Mouse (Mus musculus) lung, postnatal 0 days (tissue): ENCODE data around the gene H2afx. TPM values are rescaled to one million over a fixed set of nuclear protein-coding genes. Genes with fewer than 3 reads are reported as not detected.
"Not testable (repeated sequence)": the region's sequence is repeated elsewhere in the genome, so short reads cannot be mapped to it uniquely, and the experiment has no call there.

Experiments
- ATAC-seq: fragments of 200-750 bp; cut with Nextera tagmentation; 2 replicates; pipeline ENCODE4 v1.8.0; 2017; ENCODE audit warnings: moderate library complexity
- DNase-seq: peaks from one replicate; pipeline ENCODE4 v3.0.0-alpha.2; 2016; ENCODE audit warnings: low spot score
- H3K27ac ChIP-seq: fragments of 300-500 bp; sonication (generic); 2 replicates; pipeline ENCODE4 v1.5.1; 2014; ENCODE audit warnings: antibody characterized with exemption, mild to moderate bottlenecking, low read length, mixed read lengths
- H3K27me3 ChIP-seq: fragments of 300-500 bp; sonication (generic); replicated peaks from 2 replicates; pipeline ENCODE4 v1.6.1; 2014; ENCODE audit warnings: low read length, mixed read lengths; ENCODE audit not compliant: insufficient read depth
- H3K36me3 ChIP-seq: fragments of 300-500 bp; sonication (generic); 2 replicates; pipeline ENCODE4 v1.6.1; 2014; ENCODE audit warnings: low read length, mixed read lengths; ENCODE audit not compliant: insufficient read depth
- H3K4me1 ChIP-seq: fragments of 300-500 bp; sonication (generic); 2 replicates; pipeline ENCODE4 v1.6.1; 2014; ENCODE audit warnings: antibody characterized with exemption, low read depth, low read length, mixed read lengths; ENCODE audit not compliant: insufficient read depth
- H3K4me2 ChIP-seq: fragments of 300-500 bp; sonication (generic); replicated peaks from 2 replicates; pipeline ENCODE4 v1.6.1; 2014; ENCODE audit warnings: low read depth, mild to moderate bottlenecking, low read length, moderate library complexity, mixed read lengths
- H3K4me3 ChIP-seq: fragments of 300-500 bp; sonication (generic); 2 replicates; pipeline ENCODE4 v1.5.1; 2014; ENCODE audit warnings: low read depth, low read length
- H3K9ac ChIP-seq: fragments of 300-500 bp; sonication (generic); replicated peaks from 2 replicates; pipeline ENCODE4 v1.6.1; 2014; ENCODE audit warnings: low read depth, mild to moderate bottlenecking
- H3K9me3 ChIP-seq: fragments of 300-500 bp; sonication (generic); 2 replicates; pipeline ENCODE4 v1.6.1; 2016; ENCODE audit warnings: low read length, mixed read lengths
- CTCF ChIP-seq: IDR thresholded peaks from 2 replicates; pipeline ENCODE4 v1.5.1; 2016; ENCODE audit warnings: antibody characterized with exemption, mild to moderate bottlenecking
- EP300 ChIP-seq: IDR thresholded peaks from 2 replicates; pipeline ENCODE4 v1.6.1; 2016; ENCODE audit warnings: antibody characterized with exemption, mild to moderate bottlenecking, control low read depth
- WGBS: fragments of 180-500 bp; shearing (Covaris S2); extraction: QIAGEN DNeasy Blood & Tissue Kit; methylation state at CpG from one replicate; pipeline ENCODE4 v1.1.7; 2014; 5-methylcytosine and 5-hydroxymethylcytosine counted together
- polyA plus RNA-seq: library from polyadenylated mRNA; unstranded; fragments of >200 nt; fragmentation: Nextera tagmentation; extraction: Ambion mirVana; gene quantifications from 2 replicates; pipeline ENCODE4 v1.2.1, GENCODE M21; 2015

Gene H2afx
- polyA plus RNA-seq, 1 experiment from 2014 or later, result 50.0 TPM

DNA sequence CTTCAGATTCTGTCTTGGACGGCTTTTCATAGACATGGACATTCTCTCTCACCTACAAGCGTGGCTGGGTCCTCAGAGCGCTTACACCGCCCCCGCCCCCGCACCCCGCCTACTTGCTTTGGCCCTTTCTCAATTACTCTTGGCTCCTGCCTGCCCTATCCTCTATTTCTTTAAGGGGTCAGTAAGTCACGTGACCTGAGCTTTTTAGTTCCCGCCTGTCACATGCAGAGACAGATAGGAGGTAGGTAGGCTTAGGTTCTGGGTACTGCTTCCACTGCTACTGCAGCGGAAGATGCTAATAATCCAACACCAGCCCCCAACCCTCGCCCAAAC lies 45.6 kb upstream of the H2afx start:
- no peaks in the 10 kb centered on the region for H3K36me3 ChIP-seq
- H3K27me3 ChIP-seq, result peaks cover 12% of the 10 kb centered on the region
- H3K4me1 ChIP-seq, result peaks cover 14% of the 10 kb centered on the region; the same call in 1 of the 2 replicates
- H3K4me2 ChIP-seq, result no peak overlapping the region
- TF ChIP-seq CTCF (no peak), EP300 (no peak)
- ATAC-seq, result no peak
- WGBS, result 8% methylated on average over 11 of the region's 11 CpGs
- no peak for DNase-seq
- no peak overlapping the region for H3K4me3 ChIP-seq
- H3K27ac ChIP-seq, result no peak overlapping the region
- H3K9me3 ChIP-seq, result no peaks in the 10 kb centered on the region
- no peak overlapping the region for H3K9ac ChIP-seq

GRCm38 (mm10) chr9:44292490-44292889 lies 42.0 kb upstream of the H2afx start:
- Histone ChIP-seq H3K27ac (no peak overlapping the region), H3K4me2 (no peak overlapping the region), H3K4me3 (no peak overlapping the region), H3K36me3 (peaks cover 15% of the 10 kb centered on the region), H3K9me3 (no peaks in the 10 kb centered on the region), H3K27me3 (peaks cover 5% of the 10 kb centered on the region), H3K4me1 (peaks cover 8% of the 10 kb centered on the region; the same call in 1 of the 2 replicates), H3K9ac (no peak overlapping the region)
- ATAC-seq, result peak; percentile 71
- DNase-seq, result peak; percentile 74
- peak; percentile 80 for TF ChIP-seq CTCF
- TF ChIP-seq EP300, result no peak
- WGBS, result 72% methylated on average over 3 of the region's 3 CpGs

GRCm38 (mm10) chr9:44300001-44300400 lies 34.5 kb upstream of the H2afx start:
- not testable (repeated sequence) for H3K27ac ChIP-seq, H3K27me3 ChIP-seq, ATAC-seq, H3K4me2 ChIP-seq, H3K4me3 ChIP-seq, H3K9me3 ChIP-seq, DNase-seq, H3K4me1 ChIP-seq, H3K9ac ChIP-seq
- peaks cover 32% of the 10 kb centered on the region for H3K36me3 ChIP-seq
- WGBS, result 95% methylated on average over 3 of the region's 3 CpGs

GRCm38 (mm10) chr9:44305466-44306079 lies 28.9 kb upstream of the H2afx start, which contains the start of gene Hinfp:
Gene Hinfp (minus strand): TSS chr9:44305671.
- Histone ChIP-seq H3K9ac (peak within 1 kb of the TSS; percentile 93), H3K36me3 (no peaks in the 10 kb centered on the region), H3K9me3 (no peaks in the 10 kb centered on the region), H3K4me2 (peak within 1 kb of the TSS; percentile 86), H3K27ac (peak within 1 kb of the TSS; percentile 87), H3K4me1 (peaks cover 5% of the 10 kb centered on the region; the same call in 1 of the 2 replicates), H3K4me3 (peak within 1 kb of the TSS; percentile 95), H3K27me3 (no peaks in the 10 kb centered on the region)
- under 1% methylated on average over 52 of the region's 54 CpGs for WGBS
- DNase-seq, result peak; percentile 100
- TF ChIP-seq EP300, result no peak
- no peak for TF ChIP-seq CTCF
- peak; percentile 99 for ATAC-seq

GRCm38 (mm10) chr9:44306532-44306931 lies 28.0 kb upstream of the H2afx start:
- peaks cover 5% of the 10 kb centered on the region; the same call in 1 of the 2 replicates for H3K4me1 ChIP-seq
- TF ChIP-seq CTCF, result no peak
- TF ChIP-seq EP300, result no peak
- 83% methylated on average over 6 of the region's 6 CpGs for WGBS
- ATAC-seq (no peak), DNase-seq (no peak)
- H3K9me3 ChIP-seq, result no peaks in the 10 kb centered on the region
- H3K27me3 ChIP-seq, result no peaks in the 10 kb centered on the region
- H3K36me3 ChIP-seq, result no peaks in the 10 kb centered on the region
- no peak overlapping the region for H3K4me3 ChIP-seq
- H3K27ac ChIP-seq, result no peak overlapping the region
- H3K4me2 ChIP-seq, result no peak overlapping the region
- no peak overlapping the region for H3K9ac ChIP-seq

DNA sequence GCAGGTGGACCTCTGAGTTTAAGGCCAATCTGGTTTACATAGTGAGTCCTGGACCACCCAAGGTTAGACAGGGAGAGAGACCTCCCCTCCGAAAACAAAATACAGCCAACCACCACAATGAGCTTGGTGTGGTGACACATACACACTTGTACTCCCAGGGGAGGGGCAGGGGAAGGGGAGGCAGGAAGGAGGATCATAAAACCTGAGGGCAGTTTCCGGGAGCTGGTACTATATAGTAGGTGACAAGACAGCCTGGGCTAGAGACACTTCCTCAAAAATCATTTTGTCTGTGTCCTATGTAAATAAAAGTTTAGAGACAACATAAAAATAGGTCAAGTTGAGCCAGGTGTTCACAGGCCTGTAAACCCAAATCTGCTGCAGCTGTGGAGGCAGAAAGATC lies 27.2 kb upstream of the H2afx start:
- TF ChIP-seq EP300, result no peak
- TF ChIP-seq CTCF, result no peak
- no peak overlapping the region for H3K27ac ChIP-seq
- no peak for DNase-seq
- H3K9ac ChIP-seq, result no peak overlapping the region
- no peak overlapping the region for H3K4me3 ChIP-seq
- H3K27me3 ChIP-seq, result no peaks in the 10 kb centered on the region
- no peaks in the 10 kb centered on the region for H3K36me3 ChIP-seq
- H3K4me1 ChIP-seq, result peaks cover 5% of the 10 kb centered on the region; the same call in 1 of the 2 replicates
- WGBS, result 64% methylated on average over 2 of the region's 2 CpGs
- no peak overlapping the region for H3K4me2 ChIP-seq
- no peak for ATAC-seq
- H3K9me3 ChIP-seq, result no peaks in the 10 kb centered on the region
